Mouse (Mus musculus): ENCODE measurements at regions not wholly inside any gene's neighbourhood (a gene's known extent, or its start where the extent isn't known, plus 50 kb on each side); places are given as distances from the start of the nearest gene placed in this dataset.

- no peak for DNase-seq (ENCODE audit: extremely low spot score, low spot score)
- Histone ChIP-seq H3K36me3 (replicated peaks) (no peaks in the 10 kb centered on the region), H3K27ac (no peak overlapping the region), H3K4me3 (no peak overlapping the region), H3K4me1 (peaks cover 9% of the 10 kb centered on the region; the same call in 1 of the 2 replicates), H3K27me3 (ENCODE audit: poor library complexity, severe bottlenecking) (no peaks in the 10 kb centered on the region), H3K9me3 (no peaks in the 10 kb centered on the region)
- WGBS = 62% methylated on average over 6 of the region's 6 CpGs
Measured at GRCm38 (mm10) chr3:106978728-106979127, 57.2 kb upstream of the Kcna3 start.

GRCm38 (mm10) chr3:106980914-106981313 lies 55.1 kb upstream of the Kcna3 start:
- H3K4me1 ChIP-seq = peaks cover 9% of the 10 kb centered on the region; the same call in 1 of the 2 replicates
- DNase-seq (ENCODE audit: extremely low spot score, low spot score) = no peak
- no peaks in the 10 kb centered on the region for H3K27me3 ChIP-seq (ENCODE audit: poor library complexity, severe bottlenecking)
- H3K9me3 ChIP-seq = no peaks in the 10 kb centered on the region
- 72% methylated on average over 3 of the region's 3 CpGs for WGBS
- no peaks in the 10 kb centered on the region for H3K36me3 ChIP-seq (replicated peaks)
- H3K4me3 ChIP-seq = no peak overlapping the region
- no peak overlapping the region for H3K27ac ChIP-seq

- Histone ChIP-seq H3K27ac (no peak overlapping the region), H3K9me3 (no peaks in the 10 kb centered on the region), H3K4me3 (no peak overlapping the region), H3K36me3 (replicated peaks) (no peaks in the 10 kb centered on the region), H3K27me3 (ENCODE audit: poor library complexity, severe bottlenecking) (no peaks in the 10 kb centered on the region), H3K4me1 (peaks cover 9% of the 10 kb centered on the region; the same call in 1 of the 2 replicates)
- DNase-seq (ENCODE audit: extremely low spot score, low spot score) = no peak
- 77% methylated on average over 3 of the region's 3 CpGs for WGBS
Measured at GRCm38 (mm10) chr3:106981323-106981722, 54.6 kb upstream of the Kcna3 start.

GRCm38 (mm10) chr3:106984231-106984630 lies 51.7 kb upstream of the Kcna3 start:
- WGBS = 76% methylated on average over 4 of the region's 4 CpGs
- H3K36me3 ChIP-seq (replicated peaks) = no peaks in the 10 kb centered on the region

More at GRCm38 (mm10) chr3:106984231-106984630, 51.7 kb upstream of the Kcna3 start:
- no peak overlapping the region for H3K4me3 ChIP-seq
- DNase-seq (ENCODE audit: extremely low spot score, low spot score) = no peak
- H3K9me3 ChIP-seq = no peaks in the 10 kb centered on the region
- H3K27ac ChIP-seq = no peak overlapping the region
- peaks cover 5% of the 10 kb centered on the region; the same call in 1 of the 2 replicates for H3K4me1 ChIP-seq
- no peaks in the 10 kb centered on the region for H3K27me3 ChIP-seq (ENCODE audit: poor library complexity, severe bottlenecking)
